Mouse (Mus musculus) spleen, adult 2 months (tissue): ENCODE measurements at regions not wholly inside any gene's neighbourhood (a gene's known extent, or its start where the extent isn't known, plus 50 kb on each side); places are given as distances from the start of the nearest gene placed in this dataset.

ENCODE experiments used
- CTCF ChIP-seq: fragments of 200-500 bp; IDR thresholded peaks from 2 replicates; pipeline ENCODE4 v1.5.1; 2011; ENCODE audit warnings: mild to moderate bottlenecking, inconsistent platforms; ENCODE audit not compliant: insufficient read depth, insufficient read length, insufficient replicate concordance; ENCODE audit errors: extremely low read depth
- POLR2A ChIP-seq: fragments of 200-500 bp; IDR thresholded peaks from 2 replicates; pipeline ENCODE4 v1.6.1; 2011; ENCODE audit warnings: low read depth, low read length, inconsistent platforms

DNA sequence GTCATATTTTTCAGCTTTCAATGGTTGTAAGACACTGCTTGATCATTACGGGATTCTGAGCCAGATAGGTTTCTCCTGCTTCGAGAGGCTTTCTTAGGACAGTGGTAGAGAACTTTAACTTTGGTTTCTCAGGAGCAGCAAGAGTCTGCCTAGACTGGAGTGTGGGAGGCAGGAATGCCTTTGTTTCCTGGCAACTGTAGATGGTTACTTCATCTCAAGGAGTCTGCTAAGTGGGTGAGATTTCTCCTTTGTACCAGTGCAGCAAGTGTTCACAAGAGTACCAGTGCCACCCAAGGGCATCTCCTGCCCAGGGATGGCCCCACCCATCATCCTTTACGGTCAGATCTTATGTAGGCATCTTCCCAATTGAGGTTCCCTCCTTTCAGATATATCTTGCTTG is 173.0 kb upstream of the Gm10131 start:
- TF ChIP-seq CTCF (no peak), POLR2A (no peak)
